Mouse (Mus musculus) heart, postnatal 0 days (tissue): ENCODE data around the gene Tmed10.

Experiments used
- CTCF ChIP-seq: IDR thresholded peaks from 2 replicates; pipeline ENCODE4 v1.5.1; 2016; ENCODE audit warnings: antibody characterized with exemption, control low read depth, low read depth
- EP300 ChIP-seq: IDR thresholded peaks from 2 replicates; pipeline ENCODE4 v1.6.1; 2016; ENCODE audit warnings: antibody characterized with exemption, low read depth

GRCm38 (mm10) chr12:85372068-85372665 is 2.5 kb downstream of the Tmed10 start:
- TF ChIP-seq CTCF (no peak), EP300 (no peak)
